Mouse (Mus musculus): ENCODE results near the gene Zfp609.
"Not testable (repeated sequence)": the region's sequence is repeated elsewhere in the genome, so short reads cannot be mapped to it uniquely, and the experiment has no call there.

The Zfp609 gene

DNA sequence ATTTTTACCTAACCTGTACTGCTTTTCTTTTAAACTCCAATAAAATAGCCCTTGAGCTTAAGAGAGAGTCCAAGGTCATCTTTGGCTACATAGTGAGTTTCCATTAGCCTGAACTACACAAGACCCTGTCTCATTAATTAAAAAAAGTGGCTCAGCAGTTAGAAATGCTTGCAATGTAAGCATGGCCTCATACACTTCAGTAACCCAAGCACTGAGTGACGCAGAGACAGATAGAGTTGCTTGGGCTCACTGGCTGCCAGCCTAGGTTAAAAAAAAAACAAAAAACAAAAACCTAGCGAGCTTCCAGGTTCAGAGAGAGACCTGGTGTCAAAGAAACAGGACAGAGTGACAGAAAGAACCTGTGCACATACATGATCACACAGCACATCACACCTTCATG lies 14.5 kb downstream of the Zfp609 start:
- DNase-seq (ENCODE audit: low spot score): no peak

DNA sequence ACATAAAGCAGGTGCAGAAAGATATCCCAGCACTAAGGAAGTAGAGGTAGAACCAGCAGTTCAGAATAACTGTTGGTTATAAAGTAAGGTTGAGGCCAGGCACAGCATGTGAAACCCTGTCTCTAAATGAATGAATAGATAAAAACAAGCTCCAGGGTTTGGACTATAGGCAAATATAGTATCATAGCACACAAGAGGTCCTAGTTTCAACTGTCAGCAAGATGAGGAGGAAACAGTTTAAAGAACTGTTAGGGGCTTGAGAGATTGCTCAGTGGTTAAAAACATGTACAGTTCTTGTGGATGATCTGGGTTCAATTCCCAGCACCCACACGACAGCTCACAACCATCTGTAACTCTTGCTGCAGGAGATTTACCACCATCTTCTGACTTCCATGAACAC lies 15.6 kb downstream of the Zfp609 start:
- DNase-seq (ENCODE audit: low spot score): no peak

DNA sequence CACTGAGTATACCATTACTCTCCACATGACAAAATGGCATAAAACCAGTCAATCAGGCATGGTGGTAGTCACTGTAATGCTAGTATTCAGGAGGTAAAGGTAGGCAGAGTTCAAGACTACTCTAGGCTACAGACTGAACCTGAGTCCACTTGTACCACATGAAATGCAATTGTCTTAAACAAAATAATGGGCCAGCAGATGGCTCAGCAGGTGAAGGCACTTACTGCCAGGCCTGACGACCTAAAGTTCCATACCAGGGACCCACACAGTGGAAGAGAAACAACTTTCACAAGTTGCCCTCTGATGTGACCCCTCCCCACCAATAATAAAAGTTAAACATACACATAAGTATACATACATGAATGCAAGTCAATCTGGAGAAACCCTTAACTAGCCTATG lies 19.5 kb downstream of the Zfp609 start:
- no peak for DNase-seq (ENCODE audit: low spot score)

DNA sequence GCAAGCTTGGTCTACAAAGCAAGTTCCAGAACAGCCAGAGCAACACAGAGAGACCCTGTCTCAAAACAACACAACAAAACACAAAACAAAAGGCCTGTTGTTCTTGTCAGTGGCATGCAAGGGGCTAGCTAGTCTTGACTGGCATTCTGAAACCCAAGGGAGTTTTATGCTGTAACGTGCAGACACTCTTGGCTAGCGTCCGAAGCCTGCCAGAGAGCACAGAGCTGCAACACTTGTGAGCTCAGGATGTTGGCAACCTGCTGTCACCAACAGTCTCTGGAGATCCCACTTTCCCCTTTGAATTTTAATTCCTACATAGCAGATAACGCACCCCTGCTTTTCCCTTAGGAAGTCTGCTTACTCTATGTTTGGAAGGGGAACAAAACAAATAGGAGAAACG lies 20.1 kb downstream of the Zfp609 start:
- DNase-seq (ENCODE audit: low spot score): no peak

DNA sequence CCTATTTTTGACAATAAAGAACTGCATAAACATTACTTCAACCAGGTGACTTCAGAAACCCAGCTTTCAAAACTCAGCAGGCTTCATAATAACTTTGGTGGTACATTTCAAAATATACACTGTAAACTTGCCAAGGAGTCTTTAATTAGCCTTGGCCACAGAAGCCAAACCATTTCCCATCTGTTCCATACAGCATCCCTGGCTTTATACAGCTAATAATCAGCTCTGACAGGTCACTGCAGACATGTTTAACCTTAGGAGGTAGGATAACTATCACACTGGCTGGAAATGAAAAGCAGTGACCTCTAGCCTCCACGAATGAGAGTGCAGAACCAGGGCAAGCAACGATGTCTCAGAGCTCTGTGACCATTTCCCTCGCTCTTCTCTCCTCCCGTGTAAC lies 27.6 kb downstream of the Zfp609 start:
- DNase-seq (ENCODE audit: low spot score): no peak

DNA sequence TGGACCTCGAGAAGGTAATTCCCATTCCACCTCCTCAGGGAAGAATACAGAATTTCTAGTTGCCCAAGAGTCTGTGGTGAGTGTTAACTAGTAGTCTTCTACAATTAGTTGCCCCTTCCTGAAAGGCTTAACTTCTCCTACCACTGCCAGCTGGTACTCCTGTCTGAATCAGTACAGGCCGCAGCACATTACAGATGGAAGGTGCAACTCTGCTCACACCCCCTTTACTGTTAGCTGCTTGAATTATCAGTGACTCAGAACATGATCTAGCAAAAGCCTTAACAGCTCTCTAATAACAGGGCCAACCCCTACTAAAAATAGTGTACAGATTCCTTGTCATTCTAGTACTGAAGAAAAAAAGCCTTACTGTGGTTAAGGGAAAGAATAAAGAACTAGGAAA lies 31.7 kb downstream of the Zfp609 start:
- no peak for DNase-seq (ENCODE audit: low spot score)

DNA sequence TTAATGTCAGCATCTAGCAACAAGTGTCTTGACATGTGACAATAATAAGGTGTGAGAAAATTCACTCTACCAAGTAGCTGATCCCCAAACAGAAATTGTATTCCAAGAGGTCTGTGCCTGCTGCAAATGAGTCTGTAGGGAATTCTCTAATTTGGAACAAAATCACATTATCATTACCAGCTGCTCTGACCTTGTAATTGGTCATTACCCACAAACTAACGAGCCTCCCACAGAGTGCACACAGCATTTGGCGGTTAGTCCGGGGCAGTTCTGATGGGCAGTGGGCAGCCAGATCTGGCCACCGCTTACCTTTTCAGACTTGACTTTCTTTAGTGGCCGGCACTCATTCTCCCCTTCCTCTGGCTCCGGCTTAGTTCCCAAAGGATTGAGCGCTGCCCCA lies 33.1 kb downstream of the Zfp609 start:
- DNase-seq (ENCODE audit: low spot score): no peak

DNA sequence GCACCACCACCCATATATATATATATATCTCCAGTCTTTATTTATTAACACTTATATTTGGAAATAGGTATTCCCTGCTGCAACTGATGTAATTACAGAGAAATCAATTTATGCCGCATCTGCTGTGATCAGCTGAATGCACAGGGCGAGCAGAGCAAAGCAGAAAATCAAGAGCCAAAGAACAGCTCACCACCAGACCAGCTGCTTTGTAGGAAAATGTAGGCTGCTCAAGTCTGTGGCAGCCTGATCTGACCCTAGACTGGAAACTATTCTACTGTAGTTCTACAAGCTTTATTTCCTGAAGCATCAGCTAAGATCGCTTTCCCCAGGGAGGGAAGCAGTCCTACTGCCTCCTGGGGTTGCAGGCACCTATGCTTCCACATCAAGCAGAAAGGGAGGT lies 33.9 kb downstream of the Zfp609 start:
- no peak for DNase-seq (ENCODE audit: low spot score)

DNA sequence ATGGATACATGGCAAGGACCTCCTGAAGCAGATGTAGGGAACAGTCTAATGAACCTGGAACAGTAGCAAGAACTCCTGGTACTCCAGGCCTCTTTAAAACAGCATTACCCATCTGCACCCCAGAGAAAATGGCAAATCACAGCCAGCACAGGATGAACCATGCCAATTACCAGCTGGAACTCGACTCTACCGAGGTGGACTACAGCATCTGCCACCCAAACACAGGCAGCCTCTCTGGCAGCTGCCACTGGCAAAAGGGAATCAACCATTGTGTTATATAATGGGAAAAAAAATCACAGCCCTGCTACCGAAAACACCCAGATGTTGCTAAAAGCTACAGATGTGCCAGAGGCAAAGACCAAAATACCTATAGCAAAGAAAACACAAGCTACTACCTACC lies 34.3 kb downstream of the Zfp609 start:
- no peak for DNase-seq (ENCODE audit: low spot score)

DNA sequence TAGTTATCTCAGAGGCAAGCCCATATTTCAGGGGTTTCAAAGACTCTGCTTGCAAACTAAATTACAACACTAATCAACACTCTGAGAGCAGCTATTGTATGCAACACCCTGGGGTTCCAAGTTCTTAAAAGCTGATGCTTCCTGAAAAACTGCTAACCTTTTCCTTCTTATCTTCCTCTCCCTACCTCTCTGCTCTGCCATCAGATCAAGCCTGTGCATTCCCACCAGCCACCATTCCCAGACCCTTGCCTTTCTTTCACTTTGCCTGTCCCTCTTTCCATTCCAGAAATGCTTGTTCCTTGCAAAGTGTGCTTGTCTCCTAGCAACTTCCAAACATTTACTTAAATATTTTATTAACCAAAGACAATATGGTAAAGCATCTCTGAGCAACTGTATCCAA lies 35.5 kb downstream of the Zfp609 start:
- no peak for DNase-seq (ENCODE audit: low spot score)

DNA sequence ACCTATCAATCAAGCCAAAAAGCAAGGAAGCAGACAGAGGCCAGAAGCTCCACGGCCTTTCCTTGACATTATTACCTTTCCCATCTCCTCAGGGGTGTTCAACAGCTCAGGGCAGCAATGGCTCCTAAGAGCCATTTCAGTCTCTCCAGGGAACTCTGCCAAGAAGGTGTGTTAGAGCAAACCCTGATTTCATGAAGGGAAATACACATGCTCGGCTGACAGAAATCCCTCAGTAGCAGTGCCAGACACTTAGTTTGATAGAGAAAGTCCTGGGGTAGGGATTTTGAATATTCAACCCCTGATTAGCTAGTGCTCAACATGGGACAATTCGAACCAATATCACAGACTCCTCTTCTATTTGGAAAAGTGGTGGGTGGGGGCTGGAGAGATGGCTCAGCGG lies 36.3 kb downstream of the Zfp609 start:
- no peak for DNase-seq (ENCODE audit: low spot score)

DNA sequence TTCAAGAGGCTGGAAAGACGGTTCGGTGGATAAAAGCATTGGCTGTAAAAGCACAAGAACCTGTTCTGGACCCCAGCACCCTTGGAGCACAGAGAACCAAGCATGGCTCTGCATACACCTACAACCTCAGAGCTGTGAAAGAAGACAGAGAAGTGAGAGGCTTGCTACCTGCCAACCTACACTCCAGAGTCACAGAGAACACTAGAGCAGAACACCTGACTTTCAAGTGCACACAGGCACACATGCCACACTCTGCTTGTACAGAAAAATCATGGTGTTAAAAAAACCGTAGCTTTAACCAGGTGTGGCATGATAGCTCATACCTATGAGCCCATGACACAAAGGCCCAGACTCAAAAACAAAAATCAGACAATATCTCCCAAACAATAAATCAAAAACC lies 37.6 kb downstream of the Zfp609 start:
- no peak for DNase-seq (ENCODE audit: low spot score)

DNA sequence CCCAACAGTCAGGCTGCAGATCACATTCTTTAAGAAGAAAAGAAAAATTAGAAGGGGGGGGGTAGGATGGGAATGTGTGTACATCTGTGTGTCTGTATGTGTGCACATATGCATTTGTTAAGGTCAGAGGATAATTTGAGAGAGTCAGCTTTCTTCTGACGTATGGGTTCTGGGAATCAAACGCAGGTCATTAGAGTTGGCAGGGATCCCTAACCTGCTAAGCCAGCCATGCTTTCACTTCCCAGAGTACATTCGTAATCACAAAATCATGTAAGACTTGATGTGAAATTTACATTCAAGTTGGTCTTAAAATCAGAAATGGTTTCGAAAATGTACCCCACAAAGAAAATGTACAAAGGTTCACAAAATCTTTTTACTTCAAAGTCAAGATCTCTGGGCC lies 38.8 kb downstream of the Zfp609 start:
- no peak for DNase-seq (ENCODE audit: low spot score)

DNA sequence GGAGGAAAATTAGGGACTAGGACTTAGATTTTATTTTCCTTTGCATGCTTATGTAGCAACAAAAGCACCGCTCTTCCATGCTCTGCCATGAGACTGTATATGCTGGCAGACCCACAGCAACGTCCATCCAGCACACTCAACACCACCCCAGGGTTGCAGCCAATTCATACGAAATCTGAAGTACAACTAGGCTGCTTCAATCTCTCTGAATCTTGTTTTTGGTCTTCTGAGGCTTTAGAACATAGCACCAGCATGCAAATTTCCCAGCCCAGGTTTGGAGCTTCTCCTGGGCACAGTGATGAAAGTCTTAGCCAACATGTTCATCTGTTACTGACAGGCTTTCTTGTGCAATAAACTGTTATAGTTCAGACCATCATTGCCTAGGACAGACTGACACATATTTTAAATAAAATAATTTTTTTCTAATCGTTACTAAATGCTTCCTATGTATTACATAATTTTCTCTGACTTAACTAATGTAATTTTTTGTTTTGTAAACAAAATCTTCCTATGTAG lies 39.5 kb downstream of the Zfp609 start:
- DNase-seq (ENCODE audit: low spot score): no peak

DNA sequence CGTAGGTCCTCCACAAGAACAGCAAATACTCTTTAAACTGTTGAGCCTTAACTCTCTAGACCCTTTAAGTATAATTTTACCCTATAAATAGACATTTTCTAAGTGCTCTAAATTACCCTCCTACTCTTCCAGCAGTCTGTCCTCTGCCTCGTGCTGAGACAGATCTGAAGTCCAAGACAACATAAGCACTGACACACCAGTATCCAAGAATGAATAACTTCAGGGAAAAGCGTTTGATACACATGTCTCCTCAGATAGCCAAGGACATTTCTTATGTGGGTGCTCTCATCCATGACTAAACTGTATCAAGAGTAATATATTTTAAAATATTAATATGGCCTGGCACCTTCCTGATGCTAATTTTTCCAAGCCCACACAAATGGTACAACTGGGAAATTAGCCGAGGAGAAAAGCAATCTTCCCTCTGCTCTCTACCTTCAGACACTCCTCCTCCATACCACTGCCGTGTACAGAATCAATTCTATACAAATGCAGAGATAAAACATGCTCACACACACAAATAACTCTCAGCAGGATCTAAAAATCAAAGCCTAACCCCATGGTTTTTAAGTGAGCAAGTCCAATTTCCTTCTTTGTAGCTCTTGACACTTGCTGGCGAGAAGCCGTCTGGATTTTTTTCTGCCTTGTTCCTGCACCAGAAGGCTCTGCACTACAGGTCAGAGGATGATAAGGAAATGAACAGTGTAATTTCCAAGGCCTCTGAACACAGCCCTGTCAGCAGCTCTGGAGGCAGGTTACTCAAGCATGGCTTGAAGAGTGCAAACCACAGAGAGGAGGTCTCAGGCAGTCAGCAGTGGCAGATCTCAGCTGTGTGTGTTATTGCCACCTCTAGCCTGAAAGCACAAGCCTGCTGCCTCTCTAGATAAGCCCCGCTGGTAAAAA lies 40.2 kb downstream of the Zfp609 start:
- DNase-seq (ENCODE audit: low spot score): no peak

DNA sequence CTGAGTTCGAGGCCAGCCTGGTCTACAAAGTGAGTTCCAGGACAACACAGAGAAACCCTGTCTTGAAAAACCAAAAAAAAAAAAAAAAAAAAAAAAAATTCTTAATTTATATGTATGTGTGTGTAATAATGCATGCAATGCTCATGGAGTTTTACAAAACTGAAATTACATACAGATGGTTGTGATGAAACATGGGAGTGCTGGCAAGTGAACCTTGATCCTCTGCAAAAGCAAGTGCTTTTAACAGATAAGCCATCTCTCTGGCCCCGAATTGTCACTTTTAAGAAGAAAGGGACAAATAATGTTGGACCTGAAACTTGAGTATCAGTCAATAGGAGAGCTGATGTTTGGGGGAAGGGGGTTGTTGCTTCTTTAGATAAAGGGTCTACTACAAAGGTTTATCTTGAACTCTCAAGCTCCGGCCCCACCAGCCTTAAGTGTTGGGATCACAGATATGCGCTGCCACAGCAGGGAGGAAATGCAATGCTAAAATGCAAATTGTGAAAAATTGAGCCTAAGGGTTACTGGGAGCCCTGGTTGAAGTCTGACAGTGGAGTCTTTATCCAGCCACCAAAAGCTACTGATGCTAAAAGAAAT lies 41.5 kb downstream of the Zfp609 start:
- DNase-seq (ENCODE audit: low spot score): no peak

DNA sequence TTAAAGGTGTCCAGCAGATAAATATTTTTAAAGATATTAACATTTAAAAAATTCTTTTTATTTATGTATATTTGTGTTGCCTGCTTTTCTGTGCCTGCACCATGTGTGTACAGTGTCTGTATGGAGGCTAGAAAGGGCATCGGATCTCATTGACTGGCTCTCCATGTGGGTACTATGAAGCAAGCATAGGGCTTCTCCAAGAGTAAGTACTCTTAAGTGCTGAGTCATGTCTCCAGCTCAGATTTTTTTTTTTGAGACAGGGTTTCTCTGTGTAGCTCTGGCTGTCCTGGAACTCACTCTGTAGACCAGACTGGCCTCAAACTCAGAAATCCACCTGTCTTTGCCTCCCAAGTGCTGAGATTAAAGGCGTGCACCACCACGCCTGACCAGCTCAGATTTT lies 47.7 kb downstream of the Zfp609 start:
- not testable (repeated sequence) for DNase-seq (ENCODE audit: low spot score)

DNA sequence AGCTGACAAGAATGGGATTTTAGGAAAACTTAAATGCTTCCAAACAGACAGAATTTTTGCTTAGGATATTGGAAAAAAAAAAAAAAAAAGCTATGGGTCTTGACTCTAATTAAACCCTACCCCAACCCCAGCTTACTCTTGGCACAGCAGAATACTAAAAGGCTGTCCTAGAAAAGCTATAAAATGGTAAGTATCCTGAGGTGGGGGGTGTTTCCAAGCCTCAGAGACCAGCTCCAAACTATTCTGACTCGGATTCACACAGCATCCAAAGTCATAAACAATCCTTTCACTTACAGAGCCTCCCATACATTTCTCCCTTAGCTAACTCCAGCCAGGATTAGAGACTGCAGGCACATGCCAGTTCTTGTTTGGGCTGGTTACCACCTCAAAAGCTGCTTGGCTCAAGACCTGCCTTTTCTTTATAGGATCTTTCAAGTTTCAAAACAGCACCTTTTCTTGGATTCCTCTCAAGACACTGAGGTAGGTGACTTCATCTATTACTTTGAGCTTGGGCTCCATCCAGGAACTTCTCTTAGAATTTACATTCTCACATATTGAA lies 50.4 kb downstream of the Zfp609 start:
- no peak for DNase-seq (ENCODE audit: low spot score)

DNA sequence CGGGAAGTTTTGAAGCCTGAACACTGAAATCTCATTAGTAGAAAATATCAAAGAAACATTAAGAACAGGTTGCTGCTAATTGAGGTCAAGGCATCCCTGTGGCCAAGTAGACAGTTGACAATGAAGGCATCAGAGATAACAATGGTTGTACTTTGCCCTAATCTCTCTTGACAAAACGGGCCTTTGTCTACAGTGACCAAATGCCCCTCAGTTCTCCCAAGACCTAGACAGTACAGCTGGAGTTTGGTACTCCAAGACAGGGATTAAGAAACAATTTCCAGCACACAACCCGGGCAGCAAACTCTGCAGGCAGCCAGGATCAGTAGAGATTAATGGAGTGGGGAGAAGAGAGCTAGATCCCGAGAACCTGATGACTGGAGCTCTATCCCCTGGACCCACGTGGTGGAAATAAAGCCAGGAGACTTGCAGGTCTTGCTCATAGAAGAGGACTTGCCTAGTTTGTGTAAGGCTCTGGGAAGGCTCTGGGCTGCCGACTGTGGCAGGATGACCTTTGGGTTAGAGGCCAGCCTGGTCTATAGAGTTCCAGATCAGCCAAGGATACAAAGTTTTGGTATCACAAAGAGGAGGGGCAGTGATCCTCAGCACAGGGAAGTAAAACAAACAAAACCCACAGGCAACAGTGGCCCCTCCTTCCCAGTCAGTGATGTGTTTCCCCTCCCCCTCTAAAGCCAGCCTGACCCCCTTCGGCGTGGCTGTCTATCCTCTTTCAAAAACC lies 51.1 kb downstream of the Zfp609 start:
- no peak for DNase-seq (ENCODE audit: low spot score)

DNA sequence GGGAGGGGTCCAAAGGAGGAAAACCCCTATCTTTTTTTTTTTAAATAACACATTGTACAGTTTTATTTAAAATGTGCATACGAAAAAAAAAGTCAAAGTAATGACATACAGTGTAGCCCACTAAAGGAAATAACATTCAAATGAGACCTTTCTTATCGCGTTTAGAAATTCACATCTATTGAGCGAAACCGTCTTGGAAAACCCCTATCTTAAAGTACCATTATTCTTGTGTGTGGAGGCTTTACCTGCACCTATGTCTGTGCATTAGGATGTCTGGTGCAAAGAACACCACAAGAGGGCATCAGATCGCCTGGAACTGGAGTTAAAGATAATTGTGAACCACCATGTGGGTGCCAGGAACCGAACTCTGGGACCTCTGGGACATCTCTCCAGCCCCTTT lies 53.6 kb downstream of the Zfp609 start:
- DNase-seq (ENCODE audit: low spot score): no peak

DNA sequence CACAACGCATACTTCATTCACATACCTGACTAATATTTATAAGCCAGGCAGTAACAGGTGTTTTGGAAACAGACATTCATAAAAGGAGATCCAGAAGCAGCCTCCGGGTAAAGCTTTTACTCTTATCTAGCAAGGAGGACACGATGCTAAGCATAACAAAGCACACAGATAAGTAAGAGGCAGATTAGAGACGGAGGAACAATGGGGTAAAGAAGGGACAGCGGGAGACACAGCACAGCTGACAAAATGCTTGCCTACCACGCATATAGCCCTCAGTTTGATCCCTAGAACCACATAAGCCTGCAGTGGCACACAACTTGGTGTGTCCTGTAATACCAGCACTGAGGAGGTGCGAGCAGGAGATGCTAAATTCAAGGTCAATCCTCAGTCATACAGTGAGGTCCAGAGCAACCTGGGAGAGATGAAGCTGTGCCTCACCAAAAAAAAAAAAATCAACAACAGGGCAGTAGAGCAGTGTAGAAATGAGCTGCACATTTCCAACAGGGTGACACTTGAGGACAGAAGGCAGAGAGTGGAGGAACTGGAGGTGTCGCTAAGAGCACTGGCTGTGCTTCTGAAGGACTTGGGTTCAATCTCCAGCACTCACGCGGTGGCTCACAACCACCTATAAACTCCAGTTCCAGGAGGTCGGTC lies 56.2 kb downstream of the Zfp609 start:
- DNase-seq (ENCODE audit: low spot score): no peak

DNA sequence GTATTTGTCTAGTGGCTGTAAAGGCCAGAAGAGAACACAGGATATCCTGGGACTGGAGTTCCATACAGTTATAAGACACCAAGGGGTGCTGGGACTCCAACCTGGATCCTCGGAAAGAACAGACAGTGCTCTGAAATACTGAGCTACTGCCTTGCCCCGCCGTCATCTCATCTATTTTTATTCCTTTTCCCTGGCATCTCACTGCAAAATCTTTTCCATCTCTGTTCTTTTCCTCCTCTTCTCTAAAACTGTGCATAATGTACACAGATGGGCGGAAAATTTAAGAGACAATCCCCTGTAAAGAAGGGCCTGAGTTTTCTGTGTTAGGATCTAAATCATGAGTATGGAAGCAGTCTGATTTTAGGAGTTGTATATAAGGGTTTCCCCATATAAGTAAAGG lies 64.6 kb downstream of the Zfp609 start:
- no peak for DNase-seq (ENCODE audit: low spot score)
